Mouse (Mus musculus) liver, adult 2 months (tissue): ENCODE data around the gene Hlcs.

Experiments used
- CTCF ChIP-seq: fragments of 200-500 bp; IDR thresholded peaks from 2 replicates; pipeline ENCODE4 v1.5.1; 2011; ENCODE audit warnings: low read depth, low read length, control low read depth
- POLR2A ChIP-seq: fragments of 200-500 bp; IDR thresholded peaks from 2 replicates; pipeline ENCODE4 v1.6.1; 2011; ENCODE audit warnings: low read length, control low read depth; ENCODE audit not compliant: insufficient read depth; ENCODE audit errors: extremely low read depth

GRCm38 (mm10) chr16:94114693-94115092 lies 198.7 kb downstream of the Hlcs start:
- TF ChIP-seq CTCF, result no peak
- TF ChIP-seq POLR2A, result no peak
